Mouse (Mus musculus): Measurements from ENCODE around the gene Kif23. TPM values are rescaled to one million over a fixed set of nuclear protein-coding genes. Genes with fewer than 3 reads are reported as not detected.

Kif23 gene
- polyA plus RNA-seq, 1 experiment, result 65.2 TPM

DNA sequence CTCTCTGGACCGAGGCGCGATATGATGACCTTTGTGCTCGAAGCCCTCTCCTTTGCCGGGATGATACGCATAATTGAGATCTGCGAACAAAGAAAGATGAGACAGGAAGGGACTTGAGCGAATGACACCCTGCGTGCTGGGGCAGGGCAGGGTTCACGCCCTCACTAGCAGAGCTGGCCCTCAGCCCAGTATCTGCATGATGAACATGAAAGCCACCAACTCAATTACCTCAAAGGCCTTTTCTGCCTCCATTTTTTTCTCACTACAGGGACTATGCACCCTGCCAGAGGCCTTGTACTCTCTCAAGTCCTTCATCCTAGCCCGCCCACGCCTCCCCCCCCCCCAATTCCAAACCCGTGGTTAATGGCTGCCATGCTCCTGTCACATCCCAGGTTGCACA is 61.6 kb downstream of the Kif23 start:
- no peaks in the 10 kb centered on the region for H3K79me3 ChIP-seq (ENCODE audit: low read depth)
- H3K79me2 ChIP-seq (ENCODE audit: control insufficient read depth, insufficient read depth), result no peaks in the 10 kb centered on the region
- H3ac ChIP-seq (ENCODE audit: control insufficient read depth, insufficient read length, low read depth), result no peak overlapping the region
- TF ChIP-seq MYOD1 (IDR thresholded peaks at IDR 0.05; ENCODE audit: control insufficient read depth, insufficient read length, low read depth) (no peak), MYOG (IDR thresholded peaks at IDR 0.05; ENCODE audit: control insufficient read depth, extremely low read depth, insufficient read length) (no peak), CTCF (IDR thresholded peaks at IDR 0.05; ENCODE audit: control insufficient read depth, insufficient read depth, insufficient read length) (no peak), FOSL1 (IDR thresholded peaks at IDR 0.05; ENCODE audit: insufficient read depth, low read length, poor library complexity, severe bottlenecking) (no peak), CEBPB (IDR thresholded peaks at IDR 0.05; ENCODE audit: low read depth) (no peak), USF1 (IDR thresholded peaks at IDR 0.05; ENCODE audit: low read depth) (no peak), MAX (IDR thresholded peaks at IDR 0.05) (no peak)
- H3K4me3 ChIP-seq (ENCODE audit: insufficient read depth, poor library complexity, severe bottlenecking), result no peak overlapping the region
- no peaks in the 10 kb centered on the region for H3K36me3 ChIP-seq (ENCODE audit: control insufficient read depth, insufficient read depth)
- peaks cover 11% of the 10 kb centered on the region for H3K27me3 ChIP-seq (ENCODE audit: control insufficient read depth, insufficient read depth, insufficient read length)

GRCm38 (mm10) chr9:61884375-61884774 is 62.2 kb downstream of the Kif23 start:
- Histone ChIP-seq H3K79me3 (ENCODE audit: low read depth) (no peaks in the 10 kb centered on the region), H3K79me2 (ENCODE audit: control insufficient read depth, insufficient read depth) (no peaks in the 10 kb centered on the region), H3K27me3 (ENCODE audit: control insufficient read depth, insufficient read depth, insufficient read length) (peaks cover 16% of the 10 kb centered on the region), H3K4me3 (ENCODE audit: insufficient read depth, poor library complexity, severe bottlenecking) (no peak overlapping the region), H3K36me3 (ENCODE audit: control insufficient read depth, insufficient read depth) (no peaks in the 10 kb centered on the region), H3ac (ENCODE audit: control insufficient read depth, insufficient read length, low read depth) (no peak overlapping the region)
- TF ChIP-seq CTCF (IDR thresholded peaks at IDR 0.05; ENCODE audit: control insufficient read depth, insufficient read depth, insufficient read length) (no peak), MYOG (IDR thresholded peaks at IDR 0.05; ENCODE audit: control insufficient read depth, extremely low read depth, insufficient read length) (no peak), USF1 (IDR thresholded peaks at IDR 0.05; ENCODE audit: low read depth) (no peak), MYOD1 (IDR thresholded peaks at IDR 0.05; ENCODE audit: control insufficient read depth, insufficient read length, low read depth) (no peak), CEBPB (IDR thresholded peaks at IDR 0.05; ENCODE audit: low read depth) (no peak), MAX (IDR thresholded peaks at IDR 0.05) (no peak), FOSL1 (IDR thresholded peaks at IDR 0.05; ENCODE audit: insufficient read depth, low read length, poor library complexity, severe bottlenecking) (no peak)

DNA sequence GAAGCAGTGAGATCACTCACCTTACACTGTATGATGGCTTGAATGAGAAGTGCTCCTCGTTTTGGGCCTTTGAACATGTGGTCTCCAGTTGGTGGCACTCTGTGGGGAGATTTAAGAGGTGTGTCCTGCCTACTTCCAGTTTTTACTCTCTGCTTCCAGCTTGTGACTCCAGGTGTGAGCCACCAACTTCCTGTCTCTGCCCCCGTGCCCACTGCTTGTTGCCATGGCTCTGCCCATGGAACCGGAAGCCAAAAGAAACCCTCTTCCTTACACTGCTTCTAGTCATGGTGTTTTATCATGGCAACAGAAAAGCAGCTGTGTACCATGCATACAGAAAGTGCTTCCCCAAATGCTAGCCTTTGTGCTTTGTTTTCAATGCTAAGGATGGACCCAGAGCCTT is 64.4 kb downstream of the Kif23 start:
- TF ChIP-seq MYOG (IDR thresholded peaks at IDR 0.05; ENCODE audit: control insufficient read depth, extremely low read depth, insufficient read length) (no peak), MAX (IDR thresholded peaks at IDR 0.05) (no peak)
- no peak overlapping the region for H3K4me3 ChIP-seq (ENCODE audit: insufficient read depth, poor library complexity, severe bottlenecking)
- H3K79me2 ChIP-seq (ENCODE audit: control insufficient read depth, insufficient read depth), result no peaks in the 10 kb centered on the region
- no peaks in the 10 kb centered on the region for H3K36me3 ChIP-seq (ENCODE audit: control insufficient read depth, insufficient read depth)
- no peak overlapping the region for H3ac ChIP-seq (ENCODE audit: control insufficient read depth, insufficient read length, low read depth)
- peaks cover 12% of the 10 kb centered on the region for H3K27me3 ChIP-seq (ENCODE audit: control insufficient read depth, insufficient read depth, insufficient read length)
- H3K79me3 ChIP-seq (ENCODE audit: low read depth), result no peaks in the 10 kb centered on the region

DNA sequence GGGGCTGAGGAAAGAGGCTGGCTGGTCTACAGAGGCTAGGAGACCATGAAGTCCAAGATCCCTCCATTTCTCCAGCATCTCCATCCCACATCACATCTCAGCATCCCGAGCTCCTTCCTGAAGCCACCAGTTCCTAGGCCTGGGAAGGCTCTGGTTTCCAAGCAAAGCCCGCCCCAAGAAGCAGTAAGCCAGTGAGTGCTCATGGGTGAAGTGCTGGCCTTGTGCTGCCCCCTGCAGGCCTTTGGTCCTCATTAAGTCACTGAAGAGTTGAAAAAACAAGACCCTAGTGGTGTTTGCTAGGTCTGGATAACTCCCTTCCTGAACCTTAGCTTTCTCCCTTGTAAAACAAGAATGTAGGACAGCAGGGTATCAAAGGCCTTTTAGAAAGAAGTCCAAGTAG is 67.7 kb downstream of the Kif23 start:
- Histone ChIP-seq H3K79me2 (ENCODE audit: control insufficient read depth, insufficient read depth) (no peaks in the 10 kb centered on the region), H3K79me3 (ENCODE audit: low read depth) (no peaks in the 10 kb centered on the region), H3K27me3 (ENCODE audit: control insufficient read depth, insufficient read depth, insufficient read length) (peaks cover 14% of the 10 kb centered on the region), H3ac (ENCODE audit: control insufficient read depth, insufficient read length, low read depth) (no peak overlapping the region), H3K4me3 (ENCODE audit: insufficient read depth, poor library complexity, severe bottlenecking) (no peak overlapping the region), H3K36me3 (ENCODE audit: control insufficient read depth, insufficient read depth) (no peaks in the 10 kb centered on the region)
- no peak for TF ChIP-seq MYOD1 (IDR thresholded peaks at IDR 0.05; ENCODE audit: control insufficient read depth, insufficient read length, low read depth)
- peak; percentile 37 for TF ChIP-seq CTCF (IDR thresholded peaks at IDR 0.05; ENCODE audit: control insufficient read depth, insufficient read depth, insufficient read length)
- no peak for TF ChIP-seq MAX (IDR thresholded peaks at IDR 0.05)
- no peak for TF ChIP-seq USF1 (IDR thresholded peaks at IDR 0.05; ENCODE audit: low read depth)
- TF ChIP-seq FOSL1 (IDR thresholded peaks at IDR 0.05; ENCODE audit: insufficient read depth, low read length, poor library complexity, severe bottlenecking), result no peak
- no peak for TF ChIP-seq CEBPB (IDR thresholded peaks at IDR 0.05; ENCODE audit: low read depth)
- no peak for TF ChIP-seq MYOG (IDR thresholded peaks at IDR 0.05; ENCODE audit: control insufficient read depth, extremely low read depth, insufficient read length)

DNA sequence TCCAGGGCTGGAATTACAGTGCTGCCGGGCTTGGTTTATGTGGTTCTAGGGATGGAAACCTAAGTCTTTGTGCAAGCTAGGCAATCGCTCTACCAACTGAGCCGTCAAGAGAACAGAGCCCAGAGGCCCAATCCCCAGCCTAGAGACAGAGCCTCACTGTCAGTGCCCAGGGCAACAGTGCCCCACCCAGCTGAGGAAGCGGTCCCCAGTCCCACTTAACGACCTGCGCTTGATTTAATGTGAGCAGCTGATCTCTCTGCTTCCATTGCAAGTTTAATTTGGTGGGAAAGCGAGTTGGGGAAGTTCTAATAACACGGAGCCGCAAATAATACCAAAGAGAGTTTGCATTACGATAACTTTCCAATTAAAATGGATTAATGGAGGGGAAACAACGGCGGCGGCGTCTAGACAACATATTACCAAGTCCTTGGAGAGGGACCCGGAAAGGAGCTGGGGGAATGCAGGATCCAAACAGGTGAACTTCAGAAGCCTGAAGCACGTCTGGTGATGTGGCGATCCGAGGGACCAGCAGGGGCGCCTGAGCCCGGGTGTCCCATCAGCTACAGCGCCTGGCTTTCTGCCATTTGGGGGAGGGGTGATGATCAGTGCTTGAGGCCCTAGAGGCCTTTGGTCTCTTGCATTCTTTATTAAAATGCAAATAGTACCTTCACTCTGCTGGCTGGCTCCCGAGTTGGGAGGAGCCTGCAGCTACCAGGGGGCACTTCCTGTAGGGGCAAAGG is 69.0 kb downstream of the Kif23 start:
- Histone ChIP-seq H3K27me3 (ENCODE audit: control insufficient read depth, insufficient read depth, insufficient read length) (peaks cover 14% of the 10 kb centered on the region), H3K4me3 (ENCODE audit: insufficient read depth, poor library complexity, severe bottlenecking) (no peak overlapping the region), H3K79me2 (ENCODE audit: control insufficient read depth, insufficient read depth) (no peaks in the 10 kb centered on the region), H3K36me3 (ENCODE audit: control insufficient read depth, insufficient read depth) (no peaks in the 10 kb centered on the region), H3ac (ENCODE audit: control insufficient read depth, insufficient read length, low read depth) (no peak overlapping the region), H3K79me3 (ENCODE audit: low read depth) (no peaks in the 10 kb centered on the region)
- TF ChIP-seq MAX (IDR thresholded peaks at IDR 0.05), result no peak
- no peak for TF ChIP-seq USF1 (IDR thresholded peaks at IDR 0.05; ENCODE audit: low read depth)
- no peak for TF ChIP-seq CTCF (IDR thresholded peaks at IDR 0.05; ENCODE audit: control insufficient read depth, insufficient read depth, insufficient read length)
- TF ChIP-seq MYOG (IDR thresholded peaks at IDR 0.05; ENCODE audit: control insufficient read depth, extremely low read depth, insufficient read length), result no peak
- TF ChIP-seq CEBPB (IDR thresholded peaks at IDR 0.05; ENCODE audit: low read depth), result no peak
- TF ChIP-seq FOSL1 (IDR thresholded peaks at IDR 0.05; ENCODE audit: insufficient read depth, low read length, poor library complexity, severe bottlenecking), result no peak
- TF ChIP-seq MYOD1 (IDR thresholded peaks at IDR 0.05; ENCODE audit: control insufficient read depth, insufficient read length, low read depth), result no peak

DNA sequence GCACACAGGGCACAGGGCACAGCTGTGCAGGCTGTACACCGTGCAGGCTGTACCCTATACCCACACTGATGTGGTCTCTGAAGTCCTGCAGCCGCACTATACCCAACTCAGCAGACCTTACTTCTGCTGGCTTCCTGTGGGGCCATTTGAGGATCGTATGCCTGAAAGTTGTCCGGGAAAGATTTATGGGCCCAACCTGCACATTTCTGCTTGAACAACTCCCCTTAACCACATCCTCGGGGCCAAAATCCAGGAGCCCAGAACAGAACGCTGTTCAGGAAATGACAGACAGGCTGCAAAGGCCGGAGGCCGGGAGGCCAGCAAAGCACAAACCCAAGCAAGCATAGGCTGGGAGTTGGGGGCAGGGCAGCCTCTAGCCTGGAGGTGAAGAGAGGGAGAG is 73.2 kb downstream of the Kif23 start:
- H3K27me3 ChIP-seq (ENCODE audit: control insufficient read depth, insufficient read depth, insufficient read length), result peaks cover 19% of the 10 kb centered on the region
- no peaks in the 10 kb centered on the region for H3K79me3 ChIP-seq (ENCODE audit: low read depth)
- H3K36me3 ChIP-seq (ENCODE audit: control insufficient read depth, insufficient read depth), result no peaks in the 10 kb centered on the region
- TF ChIP-seq CTCF (IDR thresholded peaks at IDR 0.05; ENCODE audit: control insufficient read depth, insufficient read depth, insufficient read length), result no peak
- no peak for TF ChIP-seq MYOG (IDR thresholded peaks at IDR 0.05; ENCODE audit: control insufficient read depth, extremely low read depth, insufficient read length)
- TF ChIP-seq FOSL1 (IDR thresholded peaks at IDR 0.05; ENCODE audit: insufficient read depth, low read length, poor library complexity, severe bottlenecking), result no peak
- TF ChIP-seq MYOD1 (IDR thresholded peaks at IDR 0.05; ENCODE audit: control insufficient read depth, insufficient read length, low read depth), result no peak
- H3ac ChIP-seq (ENCODE audit: control insufficient read depth, insufficient read length, low read depth), result no peak overlapping the region
- no peaks in the 10 kb centered on the region for H3K79me2 ChIP-seq (ENCODE audit: control insufficient read depth, insufficient read depth)
- no peak overlapping the region for H3K4me3 ChIP-seq (ENCODE audit: insufficient read depth, poor library complexity, severe bottlenecking)

Measured in C2C12 (cell line).